Mouse (Mus musculus) CH12.LX (cell line): ENCODE data around the gene Cdh4.

Experiments
- CTCF ChIP-seq, 2 experiments: IDR thresholded peaks in 1 of 2; conservative IDR thresholded peaks in 1 of 2; 2 replicates each; pipeline ENCODE4 v1.5.1; 2011 to 2012; ENCODE audit warnings: low read depth in 2 of 2, low read length in 2 of 2, improper control_type of control experiment in 1 of 2, inconsistent platforms in 1 of 2, mild to moderate bottlenecking in 1 of 2, moderate library complexity in 1 of 2
- E2F4 ChIP-seq: IDR thresholded peaks from 2 replicates; pipeline ENCODE4 v1.6.1; 2011; ENCODE audit warnings: low read depth, low read length, improper control_type of control experiment; ENCODE audit not compliant: insufficient replicate concordance
- ELF1 ChIP-seq: IDR thresholded peaks from 2 replicates; pipeline ENCODE4 v1.6.1; 2014; ENCODE audit warnings: low read depth, mild to moderate bottlenecking, inconsistent platforms, low read length, improper control_type of control experiment
- HCFC1 ChIP-seq: IDR thresholded peaks from 2 replicates; pipeline ENCODE4 v1.6.1; 2012; ENCODE audit warnings: low read depth, mild to moderate bottlenecking, inconsistent platforms, low read length, improper control_type of control experiment
- MAFK ChIP-seq: IDR thresholded peaks from 2 replicates; pipeline ENCODE4 v1.6.1; 2011; ENCODE audit warnings: low read length, improper control_type of control experiment; ENCODE audit not compliant: insufficient replicate concordance
- MEF2A ChIP-seq: IDR thresholded peaks from 2 replicates; pipeline ENCODE4 v1.6.1; 2014; ENCODE audit warnings: low read depth, mild to moderate bottlenecking, inconsistent platforms, low read length, improper control_type of control experiment, borderline replicate concordance
- NELFE ChIP-seq: IDR thresholded peaks from 2 replicates; pipeline ENCODE4 v1.6.1; 2011; ENCODE audit warnings: low read depth, low read length, improper control_type of control experiment
- POLR2A ChIP-seq: IDR thresholded peaks from 2 replicates; pipeline ENCODE4 v1.6.1; 2011; ENCODE audit warnings: low read depth, mild to moderate bottlenecking, improper control_type of control experiment, low read length
- RCOR1 ChIP-seq: conservative IDR thresholded peaks from 2 replicates; pipeline ENCODE4 v1.6.1; 2012; ENCODE audit warnings: low read depth, mild to moderate bottlenecking, inconsistent platforms, low read length, improper control_type of control experiment
- USF1 ChIP-seq: IDR thresholded peaks from 2 replicates; pipeline ENCODE4 v1.6.1; 2014; ENCODE audit warnings: low read depth, mild to moderate bottlenecking, inconsistent platforms, low read length, improper control_type of control experiment
- USF2 ChIP-seq: conservative IDR thresholded peaks from 2 replicates; pipeline ENCODE4 v1.6.1; 2011; ENCODE audit warnings: low read depth, low read length, improper control_type of control experiment
- ZNF384 ChIP-seq: IDR thresholded peaks from 2 replicates; pipeline ENCODE4 v1.6.1; 2012; ENCODE audit warnings: low read depth, low read length, improper control_type of control experiment, inconsistent platforms

- no peak for TF ChIP-seq HCFC1
- no peak for TF ChIP-seq E2F4
- TF ChIP-seq CTCF (conservative IDR thresholded peaks at IDR 0.05 in 1 of 2, IDR thresholded peaks at IDR 0.05 in 1 of 2; ENCODE audit: low read depth in 2 of 2, low read length in 2 of 2): no peak
- no peak for TF ChIP-seq NELFE
- no peak for TF ChIP-seq ELF1
- no peak for TF ChIP-seq MEF2A
- TF ChIP-seq POLR2A: no peak
- no peak for TF ChIP-seq ZNF384
- no peak for TF ChIP-seq RCOR1
- TF ChIP-seq USF2: no peak
- TF ChIP-seq MAFK: no peak
- no peak for TF ChIP-seq USF1
Observed at GRCm38 (mm10) chr2:179522141-179522540, 79.9 kb downstream of the Cdh4 start.
